Mouse (Mus musculus) midbrain, postnatal 0 days (tissue): ENCODE data around the gene Stard10. TPM values are rescaled to one million over a fixed set of nuclear protein-coding genes. Genes with fewer than 3 reads are reported as not detected.
A peak's percentile ranks its signal among the peaks of the same experiment; 100 is the strongest.

ENCODE experiments used
- ATAC-seq: fragments of 200-750 bp; cut with Nextera tagmentation; 2 replicates; pipeline ENCODE4 v1.8.0; 2017; ENCODE audit warnings: moderate number of reproducible peaks, mild to moderate bottlenecking, moderate TSS enrichment, moderate library complexity; ENCODE audit not compliant: low FRiP score
- DNase-seq: peaks from one replicate; pipeline ENCODE4 v3.0.0-alpha.2; 2015; ENCODE audit warnings: low spot score
- H3K27ac ChIP-seq: fragments of 300-500 bp; sonication (generic); 2 replicates; pipeline ENCODE4 v1.5.1; 2014; ENCODE audit warnings: low read depth, mild to moderate bottlenecking, low read length, mixed read lengths
- H3K27me3 ChIP-seq: fragments of 300-500 bp; sonication (generic); 2 replicates; pipeline ENCODE4 v1.6.1; 2014; ENCODE audit warnings: low read length, control low read depth, mixed read lengths; ENCODE audit not compliant: insufficient read depth
- H3K36me3 ChIP-seq: fragments of 300-500 bp; sonication (generic); 2 replicates; pipeline ENCODE4 v1.6.1; 2014; ENCODE audit warnings: low read length, control low read depth, mixed read lengths; ENCODE audit not compliant: insufficient read depth
- H3K4me1 ChIP-seq: fragments of 300-500 bp; sonication (generic); 2 replicates; pipeline ENCODE4 v1.6.1; 2014; ENCODE audit warnings: mild to moderate bottlenecking, control low read depth, antibody characterized with exemption, low read length, mixed read lengths; ENCODE audit not compliant: insufficient read depth
- H3K4me2 ChIP-seq: fragments of 300-500 bp; sonication (generic); 2 replicates; pipeline ENCODE4 v1.6.1; 2014; ENCODE audit warnings: low read depth, mild to moderate bottlenecking, low read length, mixed read lengths; ENCODE audit not compliant: poor library complexity, severe bottlenecking
- H3K4me3 ChIP-seq: fragments of 300-500 bp; sonication (generic); 2 replicates; pipeline ENCODE4 v1.5.1; 2014; ENCODE audit warnings: low read depth, mild to moderate bottlenecking, low read length, moderate library complexity
- H3K9ac ChIP-seq: fragments of 300-500 bp; sonication (generic); replicated peaks from 2 replicates; pipeline ENCODE4 v1.6.1; 2014; ENCODE audit warnings: mild to moderate bottlenecking, low read length, moderate library complexity, mixed read lengths; ENCODE audit not compliant: poor library complexity, severe bottlenecking
- H3K9me3 ChIP-seq: fragments of 300-500 bp; sonication (generic); 2 replicates; pipeline ENCODE4 v1.6.1; 2016; ENCODE audit warnings: low read length, control low read depth
- CTCF ChIP-seq: IDR thresholded peaks from 2 replicates; pipeline ENCODE4 v1.5.1; 2016; ENCODE audit warnings: antibody characterized with exemption, mild to moderate bottlenecking
- WGBS: fragments of 180-500 bp; shearing (Covaris S2); extraction: QIAGEN DNeasy Blood & Tissue Kit; methylation state at CpG from one replicate; pipeline ENCODE4 v1.1.7; 2014; 5-methylcytosine and 5-hydroxymethylcytosine counted together
- polyA plus RNA-seq: library from polyadenylated mRNA; unstranded; fragments of >200 nt; fragmentation: Nextera tagmentation; extraction: Ambion mirVana; gene quantifications from 2 replicates; pipeline ENCODE4 v1.2.1, GENCODE M21; 2015
- total RNA-seq: library from RNA; depleted of rRNA; stranded (reverse); fragments of >200 nt; gene quantifications from 2 replicates; pipeline ENCODE4 v1.2.3, GENCODE M21; 2014

Gene Stard10
- total and polyA plus RNA-seq, 2 experiments from 2014 or later, result 11.0 to 47.7 TPM

GRCm38 (mm10) chr7:101361021-101361420 is 44.1 kb downstream of the Stard10 start:
- Histone ChIP-seq H3K4me2 (no peak overlapping the region), H3K27me3 (no peaks in the 10 kb centered on the region), H3K4me1 (no peaks in the 10 kb centered on the region), H3K4me3 (no peak overlapping the region), H3K9ac (no peak overlapping the region), H3K27ac (no peak overlapping the region), H3K36me3 (no peaks in the 10 kb centered on the region), H3K9me3 (no peaks in the 10 kb centered on the region)
- whole genome bisulfite sequencing, result 85% methylated on average over 4 of the region's 4 CpGs
- DNase-seq (no peak), ATAC-seq (no peak)
- no peak for TF ChIP-seq CTCF

- no peak for DNase-seq
- 75% methylated on average over 4 of the region's 4 CpGs for WGBS
Measured at GRCm38 (mm10) chr7:101361767-101362166, 44.9 kb downstream of the Stard10 start.

GRCm38 (mm10) chr7:101362791-101363191 is 45.9 kb downstream of the Stard10 start:
- Histone ChIP-seq H3K27me3 (no peaks in the 10 kb centered on the region), H3K9ac (no peak overlapping the region), H3K36me3 (no peaks in the 10 kb centered on the region), H3K4me1 (no peaks in the 10 kb centered on the region), H3K27ac (no peak overlapping the region), H3K9me3 (no peaks in the 10 kb centered on the region), H3K4me2 (no peak overlapping the region), H3K4me3 (no peak overlapping the region)
- DNase-seq (no peak), ATAC-seq (no peak)
- no peak for TF ChIP-seq CTCF
- WGBS, result 71% methylated on average over 5 of the region's 5 CpGs

More at GRCm38 (mm10) chr7:101361767-101362166, 44.9 kb downstream of the Stard10 start:
- H3K4me1 ChIP-seq, result no peaks in the 10 kb centered on the region
- H3K9ac ChIP-seq, result no peak overlapping the region
- H3K4me2 ChIP-seq, result no peak overlapping the region
- H3K27ac ChIP-seq, result no peak overlapping the region
- ATAC-seq, result 0 out of 2 replicates have a peak, but pooled peaks have one; percentile 20
- H3K4me3 ChIP-seq, result no peak overlapping the region
- H3K9me3 ChIP-seq, result no peaks in the 10 kb centered on the region
- TF ChIP-seq CTCF, result no peak
- no peaks in the 10 kb centered on the region for H3K27me3 ChIP-seq
- H3K36me3 ChIP-seq, result no peaks in the 10 kb centered on the region

GRCm38 (mm10) chr7:101363914-101364313 is 47.0 kb downstream of the Stard10 start:
- Histone ChIP-seq H3K4me3 (no peak overlapping the region), H3K4me2 (no peak overlapping the region), H3K4me1 (no peaks in the 10 kb centered on the region), H3K9me3 (no peaks in the 10 kb centered on the region), H3K27me3 (no peaks in the 10 kb centered on the region), H3K9ac (no peak overlapping the region), H3K27ac (no peak overlapping the region), H3K36me3 (no peaks in the 10 kb centered on the region)
- DNase-seq, result no peak
- TF ChIP-seq CTCF, result no peak
- WGBS, result 84% methylated on average over 5 of the region's 5 CpGs
- ATAC-seq, result no peak

GRCm38 (mm10) chr7:101367901-101368852 is 51.3 kb downstream of the Stard10 start:
- 65% methylated on average over 11 of the region's 11 CpGs for WGBS
- no peak overlapping the region for H3K4me2 ChIP-seq
- DNase-seq (no peak), ATAC-seq (no peak)
- no peak overlapping the region for H3K27ac ChIP-seq
- no peaks in the 10 kb centered on the region for H3K36me3 ChIP-seq
- peak; percentile 61 for TF ChIP-seq CTCF
- H3K27me3 ChIP-seq, result no peaks in the 10 kb centered on the region
- no peak overlapping the region for H3K9ac ChIP-seq
- H3K9me3 ChIP-seq, result no peaks in the 10 kb centered on the region
- no peak overlapping the region for H3K4me3 ChIP-seq
- no peaks in the 10 kb centered on the region for H3K4me1 ChIP-seq

GRCm38 (mm10) chr7:101369666-101370065 is 52.8 kb downstream of the Stard10 start:
- Histone ChIP-seq H3K4me2 (no peak overlapping the region), H3K36me3 (no peaks in the 10 kb centered on the region), H3K4me1 (no peaks in the 10 kb centered on the region), H3K9ac (no peak overlapping the region), H3K9me3 (no peaks in the 10 kb centered on the region), H3K4me3 (no peak overlapping the region), H3K27me3 (no peaks in the 10 kb centered on the region), H3K27ac (no peak overlapping the region)
- no peak for TF ChIP-seq CTCF
- DNase-seq (no peak), ATAC-seq (no peak)
- WGBS, result 83% methylated on average over 7 of the region's 7 CpGs
